Mouse (Mus musculus): ENCODE measurements around the gene Ddx49. TPM values are rescaled to one million over a fixed set of nuclear protein-coding genes. Genes with fewer than 3 reads are reported as not detected.

Ddx49 gene
- polyA plus RNA-seq, 1 experiment from 2014 or later, result 32.6 TPM

GRCm38 (mm10) chr8:70258600-70258999 is 43.7 kb downstream of the Ddx49 start:
- Histone ChIP-seq H3K9me3 (no peaks in the 10 kb centered on the region), H3K4me3 (no peak overlapping the region), H3K4me1 (peaks cover 16% of the 10 kb centered on the region), H3K36me3 (peaks cover 99% of the 10 kb centered on the region), H3K9ac (peak overlapping the region; percentile 44; the same call in 1 of the 2 replicates), H3K27ac (replicated peaks) (peak overlapping the region; percentile 66), H3K4me2 (no peak overlapping the region), H3K27me3 (replicated peaks) (no peaks in the 10 kb centered on the region)
- ATAC-seq (ENCODE audit: extremely low read depth, insufficient number of reproducible peaks, low FRiP score, low TSS enrichment), result no peak
- 71% methylated on average over 5 of the region's 5 CpGs for WGBS

GRCm38 (mm10) chr8:70257456-70257855 is 44.8 kb downstream of the Ddx49 start:
- ATAC-seq (ENCODE audit: extremely low read depth, insufficient number of reproducible peaks, low FRiP score, low TSS enrichment), result no peak
- 86% methylated on average over 3 of the region's 3 CpGs for WGBS
- Histone ChIP-seq H3K4me3 (no peak overlapping the region), H3K9me3 (no peaks in the 10 kb centered on the region), H3K9ac (no peak overlapping the region), H3K4me1 (peaks cover 16% of the 10 kb centered on the region), H3K36me3 (peaks cover 99% of the 10 kb centered on the region), H3K27me3 (replicated peaks) (no peaks in the 10 kb centered on the region), H3K4me2 (no peak overlapping the region), H3K27ac (replicated peaks) (no peak overlapping the region)

- Histone ChIP-seq H3K4me1 (peaks cover 16% of the 10 kb centered on the region), H3K4me2 (no peak overlapping the region), H3K27ac (replicated peaks) (no peak overlapping the region), H3K9ac (no peak overlapping the region), H3K36me3 (peaks cover 99% of the 10 kb centered on the region), H3K9me3 (no peaks in the 10 kb centered on the region), H3K4me3 (no peak overlapping the region), H3K27me3 (replicated peaks) (no peaks in the 10 kb centered on the region)
- WGBS, result 79% methylated on average over 1 of the region's 1 CpGs
- ATAC-seq (ENCODE audit: extremely low read depth, insufficient number of reproducible peaks, low FRiP score, low TSS enrichment), result no peak
These were observed 47.7 kb downstream of the Ddx49 start for GRCm38 (mm10) chr8:70254628-70255027.

GRCm38 (mm10) chr8:70247841-70248240 is 54.4 kb downstream of the Ddx49 start:
- H3K36me3 ChIP-seq, result peaks cover 98% of the 10 kb centered on the region

GRCm38 (mm10) chr8:70246622-70247021 is 55.7 kb downstream of the Ddx49 start:
- Histone ChIP-seq H3K27ac (replicated peaks) (no peak overlapping the region), H3K4me3 (no peak overlapping the region), H3K27me3 (replicated peaks) (no peaks in the 10 kb centered on the region), H3K9ac (no peak overlapping the region), H3K4me1 (peaks cover 2% of the 10 kb centered on the region; the same call in 1 of the 2 replicates), H3K4me2 (no peak overlapping the region), H3K9me3 (no peaks in the 10 kb centered on the region), H3K36me3 (peaks cover 98% of the 10 kb centered on the region)
- ATAC-seq (ENCODE audit: extremely low read depth, insufficient number of reproducible peaks, low FRiP score, low TSS enrichment), result no peak
- 86% methylated on average over 6 of the region's 6 CpGs for WGBS

More at GRCm38 (mm10) chr8:70247841-70248240, 54.4 kb downstream of the Ddx49 start:
- H3K9me3 ChIP-seq, result no peaks in the 10 kb centered on the region
- no peak overlapping the region for H3K9ac ChIP-seq
- H3K4me1 ChIP-seq, result peaks cover 2% of the 10 kb centered on the region; the same call in 1 of the 2 replicates
- ATAC-seq (ENCODE audit: extremely low read depth, insufficient number of reproducible peaks, low FRiP score, low TSS enrichment), result no peak
- H3K4me2 ChIP-seq, result no peak overlapping the region
- no peaks in the 10 kb centered on the region for H3K27me3 ChIP-seq (replicated peaks)
- no peak overlapping the region for H3K4me3 ChIP-seq
- H3K27ac ChIP-seq (replicated peaks), result no peak overlapping the region
- WGBS, result 94% methylated on average over 3 of the region's 3 CpGs

Other genes with a start within 250 kb of the Ddx49 start
- 1.1 and 1.6 TPM in 2 replicates for gene Tm6sf2, start 229.6 kb downstream of the Ddx49 start, polyA plus RNA-seq (2015; fragmentation: Nextera tagmentation; extraction: Ambion mirVana)
- 0.12 and 0.23 TPM in 2 replicates for gene Hapln4, start 219.0 kb downstream of the Ddx49 start, polyA plus RNA-seq (2015; fragmentation: Nextera tagmentation; extraction: Ambion mirVana)
- gene Ncan, start 181.6 kb downstream of the Ddx49 start, polyA plus RNA-seq (2015; fragmentation: Nextera tagmentation; extraction: Ambion mirVana), result 0.17 and 0.36 TPM in 2 replicates
- 30.5 and 34.3 TPM in 2 replicates for gene Nr2c2ap, start 171.2 kb downstream of the Ddx49 start, polyA plus RNA-seq (2015; fragmentation: Nextera tagmentation; extraction: Ambion mirVana)
- 15.1 and 17.0 TPM in 2 replicates for gene Rfxank, start 163.3 kb downstream of the Ddx49 start, polyA plus RNA-seq (2015; fragmentation: Nextera tagmentation; extraction: Ambion mirVana)
- gene Borcs8, start 163.0 kb downstream of the Ddx49 start, polyA plus RNA-seq (2015; fragmentation: Nextera tagmentation; extraction: Ambion mirVana), result 36.1 and 40.0 TPM in 2 replicates
- 0.15 and 0.40 TPM in 2 replicates for gene Mef2b, start 162.8 kb downstream of the Ddx49 start, polyA plus RNA-seq (2015; fragmentation: Nextera tagmentation; extraction: Ambion mirVana)
- gene Tmem161a, start 130.1 kb downstream of the Ddx49 start, polyA plus RNA-seq (2015; fragmentation: Nextera tagmentation; extraction: Ambion mirVana), result 91.8 and 104 TPM in 2 replicates
- 8.0 and 8.3 TPM in 2 replicates for gene Slc25a42, start 90.2 kb downstream of the Ddx49 start, polyA plus RNA-seq (2015; fragmentation: Nextera tagmentation; extraction: Ambion mirVana)
- 23.2 and 24.3 TPM in 2 replicates for gene Sugp2, start 68.3 kb downstream of the Ddx49 start, polyA plus RNA-seq (2015; fragmentation: Nextera tagmentation; extraction: Ambion mirVana)
- 20.6 and 20.7 TPM in 2 replicates for gene Armc6, start 68.0 kb downstream of the Ddx49 start, polyA plus RNA-seq (2015; fragmentation: Nextera tagmentation; extraction: Ambion mirVana)
- gene Homer3, start 19.7 kb downstream of the Ddx49 start, polyA plus RNA-seq (2015; fragmentation: Nextera tagmentation; extraction: Ambion mirVana), result 34.1 and 37.2 TPM in 2 replicates
- 294 and 344 TPM in 2 replicates for gene Cope, start within 50 bp of the Ddx49 start, polyA plus RNA-seq (2015; fragmentation: Nextera tagmentation; extraction: Ambion mirVana)
- 1.9 and 2.6 TPM in 2 replicates for gene Cers1, start 13.3 kb upstream of the Ddx49 start, polyA plus RNA-seq (2015; fragmentation: Nextera tagmentation; extraction: Ambion mirVana)
- gene Gdf1, start 27.3 kb upstream of the Ddx49 start, polyA plus RNA-seq (2015; fragmentation: Nextera tagmentation; extraction: Ambion mirVana), result 0.74 and 0.99 TPM in 2 replicates
- 11.3 and 12.2 TPM in 2 replicates for gene Upf1, start 50.8 kb upstream of the Ddx49 start, polyA plus RNA-seq (2015; fragmentation: Nextera tagmentation; extraction: Ambion mirVana)
- gene Comp, start 71.1 kb upstream of the Ddx49 start, polyA plus RNA-seq (2015; fragmentation: Nextera tagmentation; extraction: Ambion mirVana), result 3.5 TPM in 2 replicates
- 9.7 and 12.4 TPM in 2 replicates for gene Crtc1, start 137.1 kb upstream of the Ddx49 start, polyA plus RNA-seq (2015; fragmentation: Nextera tagmentation; extraction: Ambion mirVana)
- gene Klhl26, start 174.5 kb upstream of the Ddx49 start, polyA plus RNA-seq (2015; fragmentation: Nextera tagmentation; extraction: Ambion mirVana), result 11.2 and 12.4 TPM in 2 replicates
- gene Tmem59l, start 184.9 kb upstream of the Ddx49 start, polyA plus RNA-seq (2015; fragmentation: Nextera tagmentation; extraction: Ambion mirVana), result 0.45 and 0.76 TPM in 2 replicates
- gene Crlf1, start 190.7 kb upstream of the Ddx49 start, polyA plus RNA-seq (2015; fragmentation: Nextera tagmentation; extraction: Ambion mirVana), result 3.7 and 5.5 TPM in 2 replicates
- 116 and 125 TPM in 2 replicates for gene Rex1bd, start 204.3 kb upstream of the Ddx49 start, polyA plus RNA-seq (2015; fragmentation: Nextera tagmentation; extraction: Ambion mirVana)
- gene Uba52, start 208.3 kb upstream of the Ddx49 start, polyA plus RNA-seq (2015; fragmentation: Nextera tagmentation; extraction: Ambion mirVana), result 842 and 891 TPM in 2 replicates
- 240 and 251 TPM in 2 replicates for gene Fkbp8, start 225.2 kb upstream of the Ddx49 start, polyA plus RNA-seq (2015; fragmentation: Nextera tagmentation; extraction: Ambion mirVana)
- gene Kxd1, start 225.5 kb upstream of the Ddx49 start, polyA plus RNA-seq (2015; fragmentation: Nextera tagmentation; extraction: Ambion mirVana), result 65.8 and 71.2 TPM in 2 replicates
- gene Ell, start 237.0 kb upstream of the Ddx49 start, polyA plus RNA-seq (2015; fragmentation: Nextera tagmentation; extraction: Ambion mirVana), result 11.6 and 12.5 TPM in 2 replicates

All from heart, embryonic 13.5 days (tissue).